Mouse (Mus musculus): Measurements from ENCODE around the gene Inhbe.
A peak's percentile ranks its signal among the peaks of the same experiment; 100 is the strongest.

Gene Inhbe

DNA sequence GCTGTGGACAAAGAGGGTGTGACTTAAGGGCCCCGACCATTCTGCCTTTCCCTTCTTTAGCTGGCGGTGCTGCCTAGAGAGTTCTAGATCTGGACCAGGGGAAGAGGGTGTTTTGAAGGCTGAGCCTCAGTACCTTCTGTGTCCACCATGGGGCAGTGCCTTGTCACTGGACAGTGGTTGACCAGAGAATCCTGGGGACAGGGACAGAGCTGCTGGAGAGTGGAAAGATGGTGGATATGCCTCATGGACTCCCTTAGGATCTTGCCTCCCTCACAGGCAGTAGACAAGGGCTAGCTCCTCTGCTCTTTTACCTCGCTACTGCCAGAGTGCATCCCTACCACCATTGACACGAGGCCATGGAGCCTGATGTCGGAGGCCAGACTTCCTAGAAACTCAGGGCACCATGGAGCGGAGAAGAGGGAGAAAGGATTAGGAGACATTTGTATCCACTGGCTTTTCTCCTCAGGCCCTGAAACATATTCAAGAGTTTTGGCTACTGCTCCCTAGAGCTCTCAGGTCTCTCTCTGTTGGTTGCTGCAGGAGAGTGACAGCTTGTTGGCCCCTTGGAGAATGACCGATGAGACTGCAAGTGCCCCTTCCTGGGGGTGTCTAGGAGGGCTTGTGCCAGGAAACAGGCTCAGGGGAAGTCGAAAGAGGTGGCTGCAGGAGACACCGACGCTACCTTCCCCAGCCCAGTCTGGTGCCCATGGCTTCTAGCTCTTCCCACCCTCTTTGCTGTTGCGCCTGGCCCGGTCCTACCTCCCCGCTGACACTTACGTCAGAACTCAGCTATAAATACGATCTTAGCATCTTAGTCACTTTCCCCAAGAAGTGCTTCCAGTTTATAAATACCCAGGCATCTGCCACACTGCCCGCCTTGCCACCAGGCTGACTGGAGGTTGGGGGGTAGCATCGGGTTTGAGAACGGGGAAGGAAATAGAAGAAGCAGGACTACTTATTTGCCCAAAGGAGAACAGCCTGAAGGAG is at the start of gene Inhbe:
Inhbe (minus strand) TSS at position 503 of the 987 bp plus-strand sequence.
- DNase-seq: no peak

GRCm38 (mm10) chr10:127391774-127392173 is 37.6 kb upstream of the Inhbe start:
- no peak for DNase-seq

GRCm38 (mm10) chr10:127381743-127382134 is 27.5 kb upstream of the Inhbe start:
- no peak for DNase-seq

DNA sequence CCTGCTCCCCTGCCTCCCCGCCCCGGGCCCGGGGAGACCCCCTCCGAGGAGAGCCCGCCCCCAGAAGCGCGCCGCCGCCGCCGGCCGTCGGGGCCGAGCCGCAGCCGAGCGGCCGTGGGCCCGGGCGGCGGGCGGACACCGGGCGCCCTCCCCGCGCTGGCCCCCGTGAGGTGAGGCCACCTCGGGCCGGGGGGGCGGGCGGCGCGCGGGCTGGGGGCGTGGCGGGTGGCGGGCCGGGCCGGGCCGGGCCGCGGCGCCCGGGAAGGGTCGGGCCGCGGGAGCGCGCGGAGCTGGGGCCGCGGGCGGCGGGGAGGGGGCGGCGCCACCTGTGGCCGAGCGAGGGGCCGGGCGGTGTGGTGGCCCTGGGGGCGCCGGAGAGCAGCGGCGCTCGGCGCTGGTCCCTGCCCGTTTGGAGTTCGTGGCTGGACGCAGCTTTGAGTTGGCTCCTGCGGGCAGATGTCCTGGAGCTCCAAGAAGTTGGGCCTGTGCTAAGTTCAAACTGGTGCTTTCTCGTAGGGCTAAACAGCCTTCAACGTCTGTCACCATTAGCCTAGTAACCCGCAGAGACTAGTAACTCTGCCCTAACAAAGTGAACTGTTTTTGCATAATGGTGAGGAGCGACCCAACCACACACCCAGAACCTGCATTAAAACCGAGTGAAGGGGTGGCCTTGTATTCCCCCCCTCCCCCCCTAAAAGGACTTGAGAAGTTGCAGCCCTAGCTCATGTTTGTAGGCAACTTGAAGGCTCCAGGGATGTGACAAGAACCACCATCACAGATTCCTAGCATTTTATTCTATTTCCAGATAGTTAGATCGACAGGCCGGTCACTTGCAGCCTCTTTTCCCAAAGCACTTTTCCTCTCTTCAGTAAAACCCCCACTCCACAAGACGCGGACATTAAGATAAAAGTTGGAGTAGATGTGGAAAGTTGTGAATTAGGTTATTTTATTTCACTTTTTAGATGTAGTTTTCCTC is 26.8 kb upstream of the Inhbe start:
- peak; percentile 73 for DNase-seq

- DNase-seq: peak; percentile 92
Observed at GRCm38 (mm10) chr10:127380251-127380691, 26.1 kb upstream of the Inhbe start, which contains the start of gene R3hdm2. TSS of gene R3hdm2 (plus strand) at chr10:127380327.

GRCm38 (mm10) chr10:127379654-127380053 is 25.4 kb upstream of the Inhbe start:
- no peak for DNase-seq

GRCm38 (mm10) chr10:127377700-127378099 is 23.5 kb upstream of the Inhbe start:
- no peak for DNase-seq

GRCm38 (mm10) chr10:127371023-127371422 is 16.8 kb upstream of the Inhbe start:
- DNase-seq: no peak

DNA sequence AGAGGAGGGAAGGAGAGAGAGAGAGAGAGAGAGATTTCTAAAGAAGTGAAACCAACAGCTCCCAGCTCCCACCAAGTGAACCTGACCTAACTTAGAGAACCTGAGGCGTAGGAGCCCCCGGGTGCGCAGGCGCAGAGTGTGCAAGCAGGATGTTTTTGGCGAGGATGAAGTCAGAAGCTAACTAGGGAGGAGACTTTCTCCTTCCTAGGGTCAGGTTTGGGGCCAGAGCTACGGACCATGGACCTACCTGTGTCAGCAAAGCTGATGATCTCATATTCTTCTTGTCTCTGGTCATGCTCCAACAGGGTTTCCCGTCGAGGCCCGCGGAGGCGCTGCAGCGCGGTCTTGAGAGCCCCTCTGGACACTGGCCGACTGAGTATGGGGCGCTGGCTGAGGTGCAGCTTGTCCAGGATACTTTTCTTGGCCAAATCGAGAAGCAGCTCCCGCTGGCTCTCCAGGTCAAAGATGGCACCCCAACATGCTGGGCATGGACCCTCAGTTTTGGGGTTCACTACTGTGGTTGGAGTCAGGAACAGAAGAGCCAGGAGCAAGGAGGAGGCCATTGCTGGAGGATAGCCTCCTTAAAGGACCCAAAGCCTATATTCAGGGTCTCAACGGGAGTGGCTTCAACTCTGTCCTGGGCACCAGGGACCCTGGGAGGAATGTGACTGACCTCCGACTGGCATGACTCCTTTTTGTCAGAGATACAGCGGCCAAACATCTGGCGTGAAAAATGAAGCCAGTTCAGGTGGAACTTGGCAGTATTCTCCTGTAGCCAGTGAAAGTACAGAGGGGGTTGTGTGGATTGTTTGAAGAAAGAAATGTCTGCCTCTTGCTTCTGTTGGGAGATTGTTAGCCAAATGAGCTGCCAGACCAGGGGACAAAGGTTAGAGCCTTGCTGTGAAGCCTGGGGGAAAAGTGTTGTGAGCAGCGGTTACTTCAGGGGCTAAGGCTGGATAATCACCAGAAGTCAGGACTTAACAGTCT is 15.9 kb upstream of the Inhbe start, which contains the start of gene Inhbc:
Inhbc (minus strand) TSS at position 598 of the 987 bp plus-strand sequence.
- no peak for DNase-seq

GRCm38 (mm10) chr10:127368273-127368672 is 14.1 kb upstream of the Inhbe start:
- DNase-seq: no peak

DNA sequence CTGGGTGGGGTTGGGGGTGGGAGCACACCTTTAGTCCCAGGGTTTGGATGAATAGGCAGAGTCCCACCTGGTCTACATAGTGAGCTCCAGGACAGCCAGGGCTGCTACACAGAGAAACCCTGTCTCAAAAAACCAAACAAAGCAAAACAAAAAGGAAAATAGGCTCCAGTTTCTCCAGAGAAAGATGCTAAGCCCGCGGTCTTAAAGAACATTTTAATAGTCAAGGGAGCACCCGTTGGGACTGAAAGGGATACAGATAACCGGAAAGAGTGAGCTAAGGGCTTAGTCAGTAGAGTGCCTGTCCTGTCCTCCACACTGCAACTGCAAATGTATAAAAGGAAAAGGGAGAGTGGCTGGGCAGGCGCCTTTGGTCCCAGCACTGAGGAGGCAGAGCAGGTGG is 12.9 kb upstream of the Inhbe start:
- no peak for DNase-seq

DNA sequence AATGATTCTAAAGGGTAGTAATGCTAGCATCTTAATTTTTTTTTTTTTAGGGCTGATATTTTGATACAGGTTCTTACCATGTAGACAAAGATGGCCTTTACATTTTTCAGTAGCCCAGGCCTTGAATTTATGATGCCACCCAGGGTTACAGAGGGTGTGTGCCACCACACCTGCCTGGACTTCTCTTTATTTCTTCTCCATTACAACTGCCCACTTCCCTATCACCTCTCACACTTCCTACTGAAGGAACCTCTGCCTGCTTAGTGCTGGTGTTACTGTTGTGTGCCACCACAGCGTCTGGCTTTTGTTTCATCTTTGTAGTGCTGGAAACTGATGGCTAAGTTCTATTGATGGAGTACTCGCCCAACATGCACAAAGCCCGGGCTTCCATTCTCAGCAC is 6.5 kb upstream of the Inhbe start:
- DNase-seq: no peak

GRCm38 (mm10) chr10:127355336-127355735 is 1.1 kb upstream of the Inhbe start:
- peak; percentile 44 for DNase-seq

DNA sequence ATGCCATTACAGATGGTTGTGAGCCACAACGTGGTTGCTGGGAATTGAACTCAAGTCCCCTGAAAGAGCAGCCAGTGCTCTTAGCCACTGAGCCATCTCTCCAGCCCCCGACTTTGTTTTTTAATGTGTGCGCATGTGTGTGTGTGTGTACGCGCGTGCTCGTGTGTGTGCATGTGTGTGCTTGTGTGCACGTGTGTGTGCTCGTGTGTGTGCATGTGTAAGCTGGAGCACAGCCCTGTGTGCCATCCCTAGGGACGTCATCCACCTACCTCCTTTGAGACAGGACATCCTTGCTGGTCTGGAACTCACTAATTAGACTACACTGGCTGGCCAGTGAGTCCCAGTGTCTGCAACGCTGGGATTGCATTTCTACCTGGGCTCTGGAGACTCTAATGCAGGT is 1.4 kb downstream of the Inhbe start:
- DNase-seq: no peak

- peak; percentile 58 for DNase-seq
Observed at GRCm38 (mm10) chr10:127352187-127352586, 2.0 kb downstream of the Inhbe start.

GRCm38 (mm10) chr10:127351719-127352118 is 2.5 kb downstream of the Inhbe start:
- no peak for DNase-seq

DNA sequence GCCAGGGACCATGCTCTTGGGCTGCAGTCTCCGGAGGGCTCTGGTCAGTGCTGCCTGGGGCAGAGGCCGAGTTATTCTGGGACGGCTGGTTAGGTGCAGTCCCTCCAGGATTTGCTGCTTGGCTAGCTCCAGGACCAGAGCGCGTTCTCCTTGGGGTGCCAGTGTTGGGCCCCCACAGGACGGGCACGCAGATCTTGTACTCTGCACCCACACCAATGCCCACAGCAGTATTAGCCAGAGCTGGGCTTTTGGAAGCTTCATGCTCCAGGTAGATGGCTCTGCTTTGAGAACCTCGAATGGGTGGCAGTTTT is 3.0 kb downstream of the Inhbe start:
- no peak for DNase-seq

DNA sequence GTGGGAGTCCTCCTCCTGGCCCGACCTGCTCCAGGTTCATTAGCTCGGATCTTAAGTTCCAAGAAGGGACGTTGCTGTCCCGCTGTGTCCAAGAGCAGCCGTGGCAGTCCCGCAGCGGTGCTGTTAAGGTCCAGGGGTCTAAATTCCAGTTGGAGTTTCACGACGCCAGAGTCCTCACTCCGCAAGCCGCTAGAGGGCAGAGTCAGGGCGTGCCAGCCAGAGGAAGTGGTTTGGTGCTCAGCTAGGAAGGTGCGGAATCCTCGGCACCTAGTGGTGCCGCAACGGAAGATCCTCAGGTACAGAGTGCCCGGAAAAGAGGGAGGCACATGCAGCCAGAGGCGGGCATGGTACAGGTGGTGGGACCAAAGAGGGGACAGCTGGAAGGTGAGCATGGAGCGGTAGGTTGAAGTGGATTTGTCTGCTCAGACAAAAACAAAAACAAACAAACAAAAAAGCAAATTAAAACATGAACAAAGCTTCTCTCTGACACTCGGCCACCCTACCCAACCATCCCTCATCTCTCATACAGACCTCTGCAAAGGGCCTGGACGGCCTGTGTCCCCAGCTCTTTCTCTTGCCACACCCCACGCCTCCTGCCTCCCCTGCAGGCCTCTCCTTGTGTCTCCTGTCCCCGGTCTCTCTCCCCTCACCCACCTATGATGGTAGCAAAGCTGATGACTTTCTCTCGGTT is 3.5 kb downstream of the Inhbe start:
- DNase-seq: peak; percentile 74

DNA sequence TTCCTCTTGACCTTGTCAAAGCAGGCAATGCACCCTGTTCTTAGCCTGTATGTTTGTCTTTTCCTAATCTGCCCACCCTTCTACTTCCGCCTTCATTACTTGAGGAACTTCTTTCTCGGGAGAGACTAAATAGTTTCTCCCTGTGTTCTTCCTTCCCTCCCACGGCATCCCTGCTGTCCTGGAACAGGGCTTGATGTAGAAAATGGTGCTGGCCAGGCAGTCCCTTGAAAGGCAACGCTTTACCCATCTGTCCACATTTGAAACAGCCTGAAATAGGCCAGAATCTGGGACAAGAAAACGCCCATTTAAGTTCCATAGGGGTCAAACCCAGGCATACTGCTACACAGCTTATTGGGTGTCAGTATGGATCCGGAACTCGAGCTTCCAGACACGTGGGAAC is 4.4 kb downstream of the Inhbe start:
- no peak for DNase-seq

DNA sequence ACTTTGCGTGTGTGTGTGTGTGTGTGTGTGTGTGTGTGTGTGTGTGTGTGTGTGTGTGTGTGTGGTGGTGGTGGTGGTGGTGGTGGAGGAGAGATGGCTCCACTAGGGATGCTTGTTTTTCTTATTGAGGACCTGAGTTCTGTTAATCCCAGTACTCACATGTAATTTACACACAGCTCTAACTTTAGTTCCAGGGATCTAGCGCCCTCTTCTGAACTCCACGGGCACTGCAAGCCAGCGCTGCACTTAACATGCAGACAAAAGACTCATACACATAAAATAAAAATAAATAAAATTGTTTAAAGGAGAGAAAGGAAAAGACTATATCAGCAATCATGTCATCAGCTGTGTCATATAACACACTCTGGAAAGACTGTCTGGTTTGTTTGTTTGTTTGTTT is 5.3 kb downstream of the Inhbe start:
- no peak for DNase-seq

DNA sequence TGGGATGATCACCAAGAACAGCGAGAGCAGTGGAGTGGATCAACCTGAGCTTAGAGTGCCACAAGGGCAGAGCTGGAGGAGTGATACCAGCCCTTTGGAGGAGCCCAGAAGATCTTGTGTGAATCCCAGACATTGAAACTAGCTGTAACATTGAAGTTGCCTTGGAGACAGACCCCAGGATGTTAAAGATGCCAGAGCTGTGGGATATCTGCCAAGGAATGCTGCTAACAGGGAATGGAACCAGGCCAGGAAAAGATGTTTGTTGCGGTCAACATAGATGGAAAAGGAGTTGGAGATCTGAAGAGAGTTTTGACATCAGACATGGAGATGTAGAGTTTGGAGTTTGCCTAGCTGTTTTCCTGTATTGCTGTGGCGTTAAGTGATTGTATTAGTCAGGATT is 8.0 kb downstream of the Inhbe start:
- DNase-seq: no peak
